Mouse (Mus musculus) embryonic fibroblast, embryonic 13.5 days (primary cell): ENCODE measurements around the gene Ccdc106.

ENCODE experiments used
- CTCF ChIP-seq: IDR thresholded peaks from 2 replicates; pipeline ENCODE4 v1.5.1; 2011; ENCODE audit warnings: mild to moderate bottlenecking, control low read depth, low read length, moderate library complexity, borderline replicate concordance; ENCODE audit not compliant: insufficient read depth
- POLR2A ChIP-seq: IDR thresholded peaks from 2 replicates; pipeline ENCODE4 v1.6.1; 2011; ENCODE audit warnings: low read depth, mild to moderate bottlenecking, control low read depth, low read length, moderate library complexity

DNA sequence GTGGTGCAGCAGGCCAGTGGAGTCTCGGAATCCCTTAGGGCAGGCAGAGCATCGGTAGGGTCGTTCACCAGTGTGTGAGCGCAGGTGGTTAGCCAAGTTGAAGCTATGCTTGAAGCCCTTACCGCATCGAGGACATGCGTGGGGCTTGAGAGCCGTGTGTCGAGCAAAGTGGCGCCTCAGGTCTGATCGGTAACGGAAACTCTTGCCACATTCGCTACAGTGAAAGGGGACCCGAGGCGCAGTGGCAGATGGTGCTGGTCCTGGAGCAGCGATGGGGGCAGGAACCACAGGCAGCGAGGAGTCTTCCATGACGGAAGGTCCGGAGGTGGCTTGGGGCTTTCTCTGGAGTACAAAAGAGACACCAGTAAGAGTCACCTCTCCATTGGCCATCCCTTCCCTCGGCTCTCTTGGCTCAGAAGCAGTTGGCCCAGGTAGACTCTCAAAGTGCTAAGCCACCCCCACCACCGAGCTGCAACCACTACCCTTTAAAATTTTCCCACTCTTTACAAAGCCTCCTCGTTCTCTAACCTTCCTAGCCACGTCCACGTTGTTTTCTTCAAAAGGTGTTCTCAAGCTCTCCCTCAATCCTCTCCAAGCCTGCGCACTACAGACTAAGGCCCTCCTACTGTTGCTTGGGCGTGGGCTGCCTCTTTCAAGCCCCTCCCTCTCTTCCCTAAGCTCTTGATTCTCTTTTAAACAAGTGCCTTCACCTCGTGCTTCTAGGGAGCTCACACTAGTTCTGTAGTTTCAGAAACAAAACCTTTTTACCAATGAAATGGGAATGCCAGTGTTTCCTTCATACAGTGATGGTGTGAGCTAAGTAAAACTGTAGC, 7.5 kb upstream of the Ccdc106 start:
- TF ChIP-seq CTCF (no peak), POLR2A (no peak)
